Mouse (Mus musculus) myocyte (in vitro differentiated cells): ENCODE results near the gene Ica1. TPM values are rescaled to one million over a fixed set of nuclear protein-coding genes. Genes with fewer than 3 reads are reported as not detected.

Experiments used
- H3K27me3 ChIP-seq: one replicate; pipeline ENCODE4 v1.6.1; 2011; ENCODE audit not compliant: control insufficient read depth, insufficient read depth, insufficient read length
- H3K36me3 ChIP-seq: one replicate; pipeline ENCODE4 v1.6.1; 2011; ENCODE audit not compliant: control insufficient read depth, insufficient read depth
- H3K4me2 ChIP-seq: one replicate; pipeline ENCODE4 v1.6.1; 2011; ENCODE audit warnings: low read depth, control low read depth
- H3K4me3 ChIP-seq: one replicate; pipeline ENCODE4 v1.5.1; 2011; ENCODE audit warnings: mild to moderate bottlenecking, control low read depth, moderate library complexity
- H3K79me2 ChIP-seq: one replicate; pipeline ENCODE4 v1.6.1; 2011; ENCODE audit not compliant: control insufficient read depth, insufficient read depth
- H3ac ChIP-seq: one replicate; pipeline ENCODE4 v1.6.1; 2011; ENCODE audit not compliant: control insufficient read depth, insufficient read length
- CEBPB ChIP-seq: IDR thresholded peaks from 2 replicates; pipeline ENCODE4 v1.6.1; 2011; ENCODE audit warnings: mild to moderate bottlenecking, moderate library complexity; ENCODE audit not compliant: poor library complexity, insufficient read depth, severe bottlenecking
- E2F4 ChIP-seq: IDR thresholded peaks from one replicate; pipeline ENCODE4 v1.6.1; 2011; ENCODE audit warnings: mild to moderate bottlenecking, control low read depth, moderate library complexity; ENCODE audit not compliant: insufficient read depth
- MAX ChIP-seq: IDR thresholded peaks from one replicate; pipeline ENCODE4 v1.6.1; 2011; ENCODE audit warnings: low read depth, mild to moderate bottlenecking, control low read depth
- MYOD1 ChIP-seq, 3 experiments: IDR thresholded peaks; one replicate each; pipeline ENCODE4 v1.6.1; 2011; ENCODE audit warnings: control low read depth in 2 of 3, low read depth in 2 of 3, mild to moderate bottlenecking in 2 of 3, moderate library complexity in 1 of 3; ENCODE audit not compliant: insufficient read length in 2 of 3, control insufficient read depth in 1 of 3
- MYOG ChIP-seq, 3 experiments: IDR thresholded peaks; one replicate each; pipeline ENCODE4 v1.6.1; 2011; ENCODE audit warnings: control low read depth in 2 of 3, low read depth in 2 of 3, mild to moderate bottlenecking in 2 of 3; ENCODE audit not compliant: insufficient read length in 2 of 3, control insufficient read depth in 1 of 3, insufficient read depth in 1 of 3
- POLR2A ChIP-seq: IDR thresholded peaks from one replicate; pipeline ENCODE4 v1.6.1; 2011; ENCODE audit warnings: low read depth, mild to moderate bottlenecking, control low read depth, moderate library complexity; ENCODE audit not compliant: insufficient read length
- POLR2AphosphoS2 ChIP-seq: IDR thresholded peaks from one replicate; pipeline ENCODE4 v1.6.1; 2011; ENCODE audit warnings: low read depth, control low read depth; ENCODE audit not compliant: insufficient read length
- REST ChIP-seq: IDR thresholded peaks from one replicate; pipeline ENCODE4 v1.6.1; 2011; ENCODE audit warnings: mild to moderate bottlenecking, control low read depth, moderate library complexity; ENCODE audit not compliant: insufficient read depth, insufficient read length
- SRF ChIP-seq: IDR thresholded peaks from one replicate; pipeline ENCODE4 v1.6.1; 2011; ENCODE audit warnings: low read depth; ENCODE audit not compliant: control insufficient read depth, insufficient read length
- TCF12 ChIP-seq: IDR thresholded peaks from one replicate; pipeline ENCODE4 v1.6.1; 2011; ENCODE audit warnings: mild to moderate bottlenecking, control low read depth; ENCODE audit not compliant: poor library complexity, insufficient read depth, severe bottlenecking
- TCF3 ChIP-seq: IDR thresholded peaks from one replicate; pipeline ENCODE4 v1.6.1; 2011; ENCODE audit warnings: low read depth, control low read depth; ENCODE audit not compliant: insufficient read length
- USF1 ChIP-seq: IDR thresholded peaks from one replicate; pipeline ENCODE4 v1.6.1; 2011; ENCODE audit warnings: low read depth, mild to moderate bottlenecking, control low read depth, moderate library complexity
- polyA plus RNA-seq: library from polyadenylated mRNA; unstranded; fragments of >200 nt; fragmentation: generic; extraction: Trizol; gene quantifications from one replicate; pipeline ENCODE4 v1.2.1, GENCODE M21; 2012; ENCODE audit warnings: missing spikeins

Gene Ica1
- polyA plus RNA-seq, 1 experiment, result 6.0 TPM

GRCm38 (mm10) chr6:8691199-8691975 lies 86.9 kb downstream of the Ica1 start:
- Histone ChIP-seq H3K4me3 (no peak overlapping the region), H3K79me2 (no peaks in the 10 kb centered on the region), H3K36me3 (no peaks in the 10 kb centered on the region), H3K27me3 (no peaks in the 10 kb centered on the region), H3ac (no peak overlapping the region), H3K4me2 (no peak overlapping the region)
- no peak for TF ChIP-seq MYOD1 (IDR thresholded peaks at IDR 0.05; ENCODE audit: control insufficient read depth in 1 of 3, insufficient read length in 2 of 3, low read depth in 2 of 3)
- no peak for TF ChIP-seq POLR2A
- no peak for TF ChIP-seq SRF
- no peak for TF ChIP-seq CEBPB
- TF ChIP-seq POLR2AphosphoS2, result no peak
- no peak for TF ChIP-seq USF1
- no peak for TF ChIP-seq TCF12
- no peak for TF ChIP-seq MYOG (IDR thresholded peaks at IDR 0.05; ENCODE audit: control insufficient read depth in 1 of 3, insufficient read depth in 1 of 3, insufficient read length in 2 of 3, low read depth in 2 of 3)
- TF ChIP-seq E2F4, result no peak
- no peak for TF ChIP-seq TCF3
- no peak for TF ChIP-seq MAX
- no peak for TF ChIP-seq REST

DNA sequence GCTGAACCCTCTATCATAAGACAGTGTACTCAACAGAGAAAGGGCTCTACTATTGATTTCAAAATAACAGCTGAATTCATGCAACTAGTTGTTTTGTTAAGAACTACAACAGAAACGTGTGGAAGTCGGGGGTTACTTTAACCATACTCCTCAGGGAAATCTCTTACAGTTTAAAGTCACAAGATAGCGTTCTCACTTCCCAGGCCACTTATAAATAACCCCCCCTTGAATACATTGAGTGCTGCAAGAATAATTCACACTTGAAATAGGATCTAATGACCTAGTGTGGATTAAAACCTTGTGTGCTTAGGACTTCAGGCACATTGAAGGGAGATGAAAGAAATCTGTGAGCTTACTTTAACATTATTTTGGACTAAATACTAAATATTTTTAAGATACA lies 87.8 kb downstream of the Ica1 start:
- Histone ChIP-seq H3K27me3 (no peaks in the 10 kb centered on the region), H3K4me3 (no peak overlapping the region), H3K36me3 (no peaks in the 10 kb centered on the region), H3K4me2 (no peak overlapping the region), H3ac (no peak overlapping the region), H3K79me2 (no peaks in the 10 kb centered on the region)
- no peak for TF ChIP-seq TCF3
- no peak for TF ChIP-seq REST
- TF ChIP-seq MAX, result no peak
- TF ChIP-seq E2F4, result no peak
- TF ChIP-seq USF1, result no peak

GRCm38 (mm10) chr6:8686678-8687580 lies 91.4 kb downstream of the Ica1 start:
- no peaks in the 10 kb centered on the region for H3K36me3 ChIP-seq
- TF ChIP-seq TCF12 (no peak), TCF3 (no peak), MYOD1 (IDR thresholded peaks at IDR 0.05; ENCODE audit: control insufficient read depth in 1 of 3, insufficient read length in 2 of 3, low read depth in 2 of 3) (no peak), E2F4 (no peak), MAX (no peak)

GRCm38 (mm10) chr6:8683379-8683778 lies 94.9 kb downstream of the Ica1 start:
- H3K27me3 ChIP-seq, result no peaks in the 10 kb centered on the region
- H3K79me2 ChIP-seq, result no peaks in the 10 kb centered on the region
- no peak overlapping the region for H3ac ChIP-seq
- H3K4me3 ChIP-seq, result no peak overlapping the region
- H3K4me2 ChIP-seq, result no peak overlapping the region
- no peaks in the 10 kb centered on the region for H3K36me3 ChIP-seq
- TF ChIP-seq MYOD1 (IDR thresholded peaks at IDR 0.05; ENCODE audit: control insufficient read depth in 1 of 3, insufficient read length in 2 of 3, low read depth in 2 of 3) (no peak), TCF3 (no peak), E2F4 (no peak), MAX (no peak)

More at GRCm38 (mm10) chr6:8686678-8687580, 91.4 kb downstream of the Ica1 start:
- no peaks in the 10 kb centered on the region for H3K27me3 ChIP-seq
- H3K79me2 ChIP-seq, result no peaks in the 10 kb centered on the region
- no peak overlapping the region for H3ac ChIP-seq
- H3K4me2 ChIP-seq, result no peak overlapping the region
- no peak overlapping the region for H3K4me3 ChIP-seq

DNA sequence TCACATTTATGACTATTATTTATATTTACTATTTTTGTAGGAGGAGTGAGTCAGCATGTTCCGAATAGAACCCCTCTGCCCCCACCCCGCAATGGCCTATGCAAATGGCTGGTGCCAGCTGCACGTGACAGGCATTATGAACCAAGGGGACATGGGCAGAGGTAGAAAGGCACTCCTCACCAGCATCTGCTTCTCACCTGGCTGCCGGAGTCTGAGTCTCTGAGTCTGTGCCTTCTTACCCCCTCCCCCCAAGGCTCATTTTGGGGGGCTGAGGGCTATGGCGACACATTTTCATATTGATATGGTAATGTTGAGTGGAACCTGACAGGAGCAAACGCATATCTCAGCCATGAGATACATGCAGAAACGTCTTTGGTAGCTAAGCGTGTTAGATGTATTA lies 97.4 kb downstream of the Ica1 start:
- H3K27me3 ChIP-seq, result no peaks in the 10 kb centered on the region
- no peak overlapping the region for H3ac ChIP-seq
- TF ChIP-seq REST (no peak), SRF (no peak), POLR2A (no peak), POLR2AphosphoS2 (no peak)
- no peaks in the 10 kb centered on the region for H3K36me3 ChIP-seq
- H3K79me2 ChIP-seq, result no peaks in the 10 kb centered on the region
- H3K4me2 ChIP-seq, result no peak overlapping the region
- H3K4me3 ChIP-seq, result no peak overlapping the region
